Mouse (Mus musculus) neural tube, embryonic 11.5 days (tissue): Measurements from ENCODE around the gene Actbl2. TPM values are rescaled to one million over a fixed set of nuclear protein-coding genes. Genes with fewer than 3 reads are reported as not detected.
A peak's percentile ranks its signal among the peaks of the same experiment; 100 is the strongest.

Source experiments
- ATAC-seq: fragments of 200-750 bp; cut with Nextera tagmentation; 2 replicates; pipeline ENCODE4 v1.8.0; 2017; ENCODE audit warnings: moderate number of reproducible peaks, mild to moderate bottlenecking, moderate TSS enrichment, moderate library complexity; ENCODE audit not compliant: insufficient read depth, low FRiP score, low TSS enrichment
- DNase-seq: peaks from one replicate; pipeline ENCODE4 v3.0.0-alpha.2; 2015; ENCODE audit warnings: low spot score
- H3K27ac ChIP-seq: fragments of 300-500 bp; sonication (generic); 2 replicates; pipeline ENCODE4 v1.5.1; 2014; ENCODE audit warnings: low read depth, mild to moderate bottlenecking, low read length
- H3K27me3 ChIP-seq: fragments of 300-500 bp; sonication (generic); 2 replicates; pipeline ENCODE4 v1.6.1; 2014; ENCODE audit warnings: mild to moderate bottlenecking, low read length, mixed read lengths; ENCODE audit not compliant: control insufficient read depth, insufficient read depth
- H3K36me3 ChIP-seq: fragments of 300-500 bp; sonication (generic); 2 replicates; pipeline ENCODE4 v1.6.1; 2014; ENCODE audit warnings: mild to moderate bottlenecking, low read length, moderate library complexity, mixed read lengths; ENCODE audit not compliant: control insufficient read depth, insufficient read depth
- H3K4me1 ChIP-seq: fragments of 300-500 bp; sonication (generic); 2 replicates; pipeline ENCODE4 v1.6.1; 2014; ENCODE audit warnings: low read length, mixed read lengths; ENCODE audit not compliant: control insufficient read depth, insufficient read depth
- H3K4me2 ChIP-seq: fragments of 300-500 bp; sonication (generic); 2 replicates; pipeline ENCODE4 v1.6.1; 2014; ENCODE audit warnings: low read depth, mild to moderate bottlenecking, moderate library complexity
- H3K4me3 ChIP-seq: fragments of 300-500 bp; sonication (generic); 2 replicates; pipeline ENCODE4 v1.5.1; 2014; ENCODE audit warnings: low read depth, low read length
- H3K9ac ChIP-seq: fragments of 300-500 bp; sonication (generic); 2 replicates; pipeline ENCODE4 v1.6.1; 2014; ENCODE audit warnings: mild to moderate bottlenecking, low read length
- H3K9me3 ChIP-seq: fragments of 300-500 bp; sonication (generic); 2 replicates; pipeline ENCODE4 v1.6.1; 2016; ENCODE audit warnings: low read length; ENCODE audit not compliant: control insufficient read depth
- WGBS: fragments of 180-500 bp; shearing (Covaris S2); extraction: QIAGEN DNeasy Blood & Tissue Kit; methylation state at CpG from one replicate; pipeline ENCODE4 v1.1.7; 2014; 5-methylcytosine and 5-hydroxymethylcytosine counted together
- polyA plus RNA-seq: library from polyadenylated mRNA; unstranded; fragments of >200 nt; fragmentation: Nextera tagmentation; extraction: Ambion mirVana; gene quantifications from 2 replicates; pipeline ENCODE4 v1.2.1, GENCODE M21; 2014

The Actbl2 gene
- polyA plus RNA-seq, 1 experiment from 2014 or later, result not detected

- Histone ChIP-seq H3K27me3 (no peaks in the 10 kb centered on the region), H3K36me3 (no peaks in the 10 kb centered on the region), H3K9me3 (no peaks in the 10 kb centered on the region), H3K4me1 (no peaks in the 10 kb centered on the region), H3K9ac (no peak overlapping the region), H3K4me2 (no peak overlapping the region), H3K4me3 (no peak overlapping the region), H3K27ac (no peak overlapping the region)
- ATAC-seq, result no peak
- no peak for DNase-seq
- 79% methylated on average over 1 of the region's 1 CpGs for WGBS
Observed at GRCm38 (mm10) chr13:111237296-111237695, 17.5 kb upstream of the Actbl2 start.

- ATAC-seq, result peak; percentile 77
- H3K9ac ChIP-seq, result no peak overlapping the region
- no peak overlapping the region for H3K4me2 ChIP-seq
- whole genome bisulfite sequencing, result 53% methylated on average over 3 of the region's 3 CpGs
- no peak overlapping the region for H3K27ac ChIP-seq
- H3K27me3 ChIP-seq, result no peaks in the 10 kb centered on the region
- H3K4me3 ChIP-seq, result no peak overlapping the region
- no peaks in the 10 kb centered on the region for H3K4me1 ChIP-seq
- no peak for DNase-seq
- no peaks in the 10 kb centered on the region for H3K36me3 ChIP-seq
- H3K9me3 ChIP-seq, result no peaks in the 10 kb centered on the region
Observed at GRCm38 (mm10) chr13:111237865-111238465, 16.8 kb upstream of the Actbl2 start.

GRCm38 (mm10) chr13:111251106-111251505, 3.7 kb upstream of the Actbl2 start:
- H3K27ac ChIP-seq, result no peak overlapping the region
- no peak for DNase-seq
- no peak overlapping the region for H3K4me3 ChIP-seq
- no peaks in the 10 kb centered on the region for H3K36me3 ChIP-seq
- no peak for ATAC-seq
- H3K4me1 ChIP-seq, result no peaks in the 10 kb centered on the region
- H3K9ac ChIP-seq, result no peak overlapping the region
- H3K9me3 ChIP-seq, result no peaks in the 10 kb centered on the region
- H3K4me2 ChIP-seq, result no peak overlapping the region
- no peaks in the 10 kb centered on the region for H3K27me3 ChIP-seq
- 89% methylated on average over 5 of the region's 5 CpGs for WGBS

GRCm38 (mm10) chr13:111251795-111252194, 3.0 kb upstream of the Actbl2 start:
- Histone ChIP-seq H3K27ac (no peak overlapping the region), H3K4me3 (no peak overlapping the region), H3K36me3 (no peaks in the 10 kb centered on the region), H3K4me2 (no peak overlapping the region), H3K9me3 (no peaks in the 10 kb centered on the region), H3K27me3 (no peaks in the 10 kb centered on the region), H3K4me1 (no peaks in the 10 kb centered on the region), H3K9ac (no peak overlapping the region)
- no peak for ATAC-seq
- no peak for DNase-seq
- WGBS, result 68% methylated on average over 5 of the region's 5 CpGs

GRCm38 (mm10) chr13:111258016-111258415, 3.2 kb downstream of the Actbl2 start:
- H3K4me1 ChIP-seq, result no peaks in the 10 kb centered on the region
- H3K4me2 ChIP-seq, result no peak overlapping the region
- no peaks in the 10 kb centered on the region for H3K9me3 ChIP-seq
- H3K27ac ChIP-seq, result no peak overlapping the region
- 71% methylated on average over 4 of the region's 4 CpGs for WGBS
- no peaks in the 10 kb centered on the region for H3K27me3 ChIP-seq
- ATAC-seq (no peak), DNase-seq (no peak)
- H3K4me3 ChIP-seq, result no peak overlapping the region
- H3K36me3 ChIP-seq, result no peaks in the 10 kb centered on the region
- no peak overlapping the region for H3K9ac ChIP-seq

GRCm38 (mm10) chr13:111258424-111259092, 3.7 kb downstream of the Actbl2 start:
- no peaks in the 10 kb centered on the region for H3K9me3 ChIP-seq

GRCm38 (mm10) chr13:111259093-111259491, 4.3 kb downstream of the Actbl2 start:
- Histone ChIP-seq H3K27me3 (no peaks in the 10 kb centered on the region), H3K36me3 (no peaks in the 10 kb centered on the region), H3K4me3 (no peak overlapping the region), H3K9me3 (no peaks in the 10 kb centered on the region), H3K27ac (no peak overlapping the region), H3K9ac (no peak overlapping the region), H3K4me1 (no peaks in the 10 kb centered on the region), H3K4me2 (no peak overlapping the region)
- ATAC-seq, result no peak
- DNase-seq, result no peak
- WGBS, result 67% methylated on average over 6 of the region's 6 CpGs

More at GRCm38 (mm10) chr13:111258424-111259092, 3.7 kb downstream of the Actbl2 start:
- DNase-seq (no peak), ATAC-seq (no peak)
- H3K4me2 ChIP-seq, result no peak overlapping the region
- no peaks in the 10 kb centered on the region for H3K4me1 ChIP-seq
- no peaks in the 10 kb centered on the region for H3K27me3 ChIP-seq
- WGBS, result 84% methylated on average over 11 of the region's 11 CpGs
- no peak overlapping the region for H3K27ac ChIP-seq
- H3K4me3 ChIP-seq, result no peak overlapping the region
- no peaks in the 10 kb centered on the region for H3K36me3 ChIP-seq
- no peak overlapping the region for H3K9ac ChIP-seq

GRCm38 (mm10) chr13:111259711-111260110, 4.9 kb downstream of the Actbl2 start:
- Histone ChIP-seq H3K4me2 (no peak overlapping the region), H3K4me3 (no peak overlapping the region), H3K27ac (no peak overlapping the region), H3K4me1 (no peaks in the 10 kb centered on the region), H3K9ac (no peak overlapping the region), H3K27me3 (no peaks in the 10 kb centered on the region), H3K36me3 (no peaks in the 10 kb centered on the region), H3K9me3 (no peaks in the 10 kb centered on the region)
- no peak for ATAC-seq
- 71% methylated on average over 7 of the region's 7 CpGs for WGBS
- DNase-seq, result no peak

GRCm38 (mm10) chr13:111263186-111263585, 8.4 kb downstream of the Actbl2 start:
- Histone ChIP-seq H3K9ac (no peak overlapping the region), H3K4me1 (no peaks in the 10 kb centered on the region), H3K4me2 (no peak overlapping the region), H3K4me3 (no peak overlapping the region), H3K36me3 (no peaks in the 10 kb centered on the region), H3K9me3 (no peaks in the 10 kb centered on the region), H3K27me3 (no peaks in the 10 kb centered on the region), H3K27ac (no peak overlapping the region)
- ATAC-seq (no peak), DNase-seq (no peak)
- 82% methylated on average over 2 of the region's 2 CpGs for WGBS
